Mouse (Mus musculus): ENCODE measurements at regions not wholly inside any gene's neighbourhood (a gene's known extent, or its start where the extent isn't known, plus 50 kb on each side); places are given as distances from the start of the nearest gene placed in this dataset.

- Histone ChIP-seq H3K9me3 (replicated peaks; ENCODE audit: control insufficient read depth, low read length) (no peaks in the 10 kb centered on the region), H3K36me3 (ENCODE audit: control insufficient read depth, insufficient read depth, low read length) (no peaks in the 10 kb centered on the region), H3K4me2 (ENCODE audit: low read depth, low read length) (no peak overlapping the region), H3K4me1 (ENCODE audit: control insufficient read depth, insufficient read depth, low read length) (peaks cover 7% of the 10 kb centered on the region; the same call in 1 of the 2 replicates), H3K27ac (ENCODE audit: low read length) (no peak overlapping the region), H3K9ac (ENCODE audit: low read length) (no peak overlapping the region), H3K27me3 (ENCODE audit: control insufficient read depth, insufficient read depth, low read length) (no peaks in the 10 kb centered on the region), H3K4me3 (replicated peaks; ENCODE audit: low read length) (no peak overlapping the region)
- ATAC-seq (ENCODE audit: insufficient read depth, low FRiP score), result no peak
- WGBS, result 65% methylated on average over 1 of the region's 1 CpGs
Measured at GRCm38 (mm10) chr9:30848249-30848648, 74.0 kb downstream of the Adamts15 start.

GRCm38 (mm10) chr9:30845609-30846290, 76.5 kb downstream of the Adamts15 start:
- no peak overlapping the region for H3K9ac ChIP-seq (ENCODE audit: low read length)
- no peaks in the 10 kb centered on the region for H3K9me3 ChIP-seq (replicated peaks; ENCODE audit: control insufficient read depth, low read length)
- peaks cover 7% of the 10 kb centered on the region; the same call in 1 of the 2 replicates for H3K4me1 ChIP-seq (ENCODE audit: control insufficient read depth, insufficient read depth, low read length)
- ATAC-seq (ENCODE audit: insufficient read depth, low FRiP score), result no peak
- no peak overlapping the region for H3K4me3 ChIP-seq (replicated peaks; ENCODE audit: low read length)
- WGBS, result 63% methylated on average over 10 of the region's 10 CpGs
- H3K4me2 ChIP-seq (ENCODE audit: low read depth, low read length), result no peak overlapping the region
- no peaks in the 10 kb centered on the region for H3K36me3 ChIP-seq (ENCODE audit: control insufficient read depth, insufficient read depth, low read length)
- H3K27ac ChIP-seq (ENCODE audit: low read length), result no peak overlapping the region
- H3K27me3 ChIP-seq (ENCODE audit: control insufficient read depth, insufficient read depth, low read length), result no peaks in the 10 kb centered on the region

GRCm38 (mm10) chr9:30844079-30844563, 78.1 kb downstream of the Adamts15 start:
- no peak overlapping the region for H3K9ac ChIP-seq (ENCODE audit: low read length)
- no peak overlapping the region for H3K4me3 ChIP-seq (replicated peaks; ENCODE audit: low read length)
- H3K36me3 ChIP-seq (ENCODE audit: control insufficient read depth, insufficient read depth, low read length), result no peaks in the 10 kb centered on the region
- H3K4me1 ChIP-seq (ENCODE audit: control insufficient read depth, insufficient read depth, low read length), result peaks cover 7% of the 10 kb centered on the region; the same call in 1 of the 2 replicates
- H3K27me3 ChIP-seq (ENCODE audit: control insufficient read depth, insufficient read depth, low read length), result no peaks in the 10 kb centered on the region
- peak; percentile 37; the same call in 1 of the 2 replicates for ATAC-seq (ENCODE audit: insufficient read depth, low FRiP score)
- 32% methylated on average over 8 of the region's 8 CpGs for WGBS
- no peaks in the 10 kb centered on the region for H3K9me3 ChIP-seq (replicated peaks; ENCODE audit: control insufficient read depth, low read length)
- no peak overlapping the region for H3K4me2 ChIP-seq (ENCODE audit: low read depth, low read length)
- H3K27ac ChIP-seq (ENCODE audit: low read length), result no peak overlapping the region

- Histone ChIP-seq H3K4me3 (replicated peaks; ENCODE audit: low read length) (no peak overlapping the region), H3K9me3 (replicated peaks; ENCODE audit: control insufficient read depth, low read length) (no peaks in the 10 kb centered on the region), H3K4me2 (ENCODE audit: low read depth, low read length) (no peak overlapping the region), H3K4me1 (ENCODE audit: control insufficient read depth, insufficient read depth, low read length) (no peaks in the 10 kb centered on the region; the same call in 1 of the 2 replicates), H3K27me3 (ENCODE audit: control insufficient read depth, insufficient read depth, low read length) (no peaks in the 10 kb centered on the region; the same call in 1 of the 2 replicates), H3K36me3 (ENCODE audit: control insufficient read depth, insufficient read depth, low read length) (no peaks in the 10 kb centered on the region), H3K27ac (ENCODE audit: low read length) (no peak overlapping the region), H3K9ac (ENCODE audit: low read length) (no peak overlapping the region)
- WGBS, result 49% methylated on average over 4 of the region's 4 CpGs
- no peak for ATAC-seq (ENCODE audit: insufficient read depth, low FRiP score)
Measured at GRCm38 (mm10) chr9:30834908-30835307, 87.3 kb downstream of the Adamts15 start.

DNA sequence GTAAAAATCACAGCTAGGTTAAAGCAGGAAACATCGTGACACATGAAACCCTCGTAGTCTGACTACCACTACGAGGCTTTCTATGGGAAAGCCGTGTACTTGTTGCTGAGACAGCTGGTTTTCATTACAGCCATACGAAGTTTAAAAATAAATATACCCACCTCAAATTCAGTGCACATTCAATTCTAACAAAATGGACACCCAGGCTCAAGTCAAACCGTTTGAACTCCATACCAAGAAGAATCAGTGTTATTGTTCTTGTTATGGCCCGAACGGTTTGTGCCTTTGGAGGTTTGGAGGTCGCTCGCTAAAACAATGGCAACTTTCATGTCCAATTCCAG, 87.7 kb downstream of the Adamts15 start:
- WGBS, result 46% methylated on average over 10 of the region's 10 CpGs
- no peaks in the 10 kb centered on the region for H3K36me3 ChIP-seq (ENCODE audit: control insufficient read depth, insufficient read depth, low read length)
- H3K9me3 ChIP-seq (replicated peaks; ENCODE audit: control insufficient read depth, low read length), result no peaks in the 10 kb centered on the region
- H3K27me3 ChIP-seq (ENCODE audit: control insufficient read depth, insufficient read depth, low read length), result no peaks in the 10 kb centered on the region; the same call in 1 of the 2 replicates
- H3K4me1 ChIP-seq (ENCODE audit: control insufficient read depth, insufficient read depth, low read length), result no peaks in the 10 kb centered on the region; the same call in 1 of the 2 replicates
- no peak overlapping the region for H3K4me2 ChIP-seq (ENCODE audit: low read depth, low read length)
- H3K4me3 ChIP-seq (replicated peaks; ENCODE audit: low read length), result no peak overlapping the region
- no peak overlapping the region for H3K9ac ChIP-seq (ENCODE audit: low read length)
- H3K27ac ChIP-seq (ENCODE audit: low read length), result no peak overlapping the region
- no peak for ATAC-seq (ENCODE audit: insufficient read depth, low FRiP score)

DNA sequence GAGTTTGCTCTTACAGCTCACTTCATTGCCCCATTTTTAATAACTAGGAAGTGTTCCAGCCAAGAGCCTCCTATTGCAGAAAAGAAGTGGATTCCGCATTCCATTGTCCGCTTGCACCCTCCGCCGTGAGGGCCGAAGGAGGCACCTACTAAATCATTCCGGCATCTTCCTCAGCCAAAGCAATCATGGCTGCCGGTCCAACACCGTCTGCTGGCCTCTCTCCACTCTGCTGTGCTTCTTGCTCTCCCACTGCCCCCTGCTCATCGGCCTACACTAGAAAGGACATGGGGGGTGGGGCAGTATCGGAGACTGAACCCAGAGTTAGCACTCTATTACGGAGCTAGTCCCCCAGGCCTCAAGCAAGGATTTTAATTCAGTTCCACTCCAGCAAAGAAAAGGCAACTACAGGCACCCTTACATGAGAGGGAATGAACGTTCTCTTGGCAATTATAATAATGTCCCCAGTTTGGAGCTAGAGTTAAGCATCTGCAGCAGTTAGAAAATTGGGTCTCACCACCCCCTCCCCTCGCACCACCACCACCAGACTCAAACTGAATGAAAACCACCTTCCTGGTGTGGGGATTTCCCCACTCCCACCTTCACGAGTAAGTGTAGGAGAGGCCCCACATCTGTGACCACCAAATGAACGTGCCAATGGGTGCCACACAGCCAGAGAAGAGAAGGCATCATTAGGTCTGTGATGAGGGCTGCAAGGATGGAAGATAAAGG, 88.3 kb downstream of the Adamts15 start:
- Histone ChIP-seq H3K27ac (ENCODE audit: low read length) (no peak overlapping the region), H3K4me3 (replicated peaks; ENCODE audit: low read length) (no peak overlapping the region), H3K4me1 (ENCODE audit: control insufficient read depth, insufficient read depth, low read length) (no peaks in the 10 kb centered on the region; the same call in 1 of the 2 replicates), H3K27me3 (ENCODE audit: control insufficient read depth, insufficient read depth, low read length) (no peaks in the 10 kb centered on the region; the same call in 1 of the 2 replicates), H3K36me3 (ENCODE audit: control insufficient read depth, insufficient read depth, low read length) (no peaks in the 10 kb centered on the region), H3K4me2 (ENCODE audit: low read depth, low read length) (no peak overlapping the region), H3K9me3 (replicated peaks; ENCODE audit: control insufficient read depth, low read length) (no peaks in the 10 kb centered on the region), H3K9ac (ENCODE audit: low read length) (no peak overlapping the region)
- 77% methylated on average over 15 of the region's 15 CpGs for WGBS
- ATAC-seq (ENCODE audit: insufficient read depth, low FRiP score), result no peak

GRCm38 (mm10) chr9:30829158-30829870, 92.9 kb downstream of the Adamts15 start:
- Histone ChIP-seq H3K36me3 (ENCODE audit: control insufficient read depth, insufficient read depth, low read length) (no peaks in the 10 kb centered on the region), H3K4me1 (ENCODE audit: control insufficient read depth, insufficient read depth, low read length) (no peaks in the 10 kb centered on the region), H3K27ac (ENCODE audit: low read length) (no peak overlapping the region), H3K9me3 (replicated peaks; ENCODE audit: control insufficient read depth, low read length) (peaks cover 6% of the 10 kb centered on the region; the same call in 1 of the 2 replicates), H3K9ac (ENCODE audit: low read length) (no peak overlapping the region), H3K27me3 (ENCODE audit: control insufficient read depth, insufficient read depth, low read length) (no peaks in the 10 kb centered on the region; the same call in 1 of the 2 replicates), H3K4me3 (replicated peaks; ENCODE audit: low read length) (no peak overlapping the region), H3K4me2 (ENCODE audit: low read depth, low read length) (no peak overlapping the region)
- 65% methylated on average over 3 of the region's 3 CpGs for WGBS
- no peak for ATAC-seq (ENCODE audit: insufficient read depth, low FRiP score)

DNA sequence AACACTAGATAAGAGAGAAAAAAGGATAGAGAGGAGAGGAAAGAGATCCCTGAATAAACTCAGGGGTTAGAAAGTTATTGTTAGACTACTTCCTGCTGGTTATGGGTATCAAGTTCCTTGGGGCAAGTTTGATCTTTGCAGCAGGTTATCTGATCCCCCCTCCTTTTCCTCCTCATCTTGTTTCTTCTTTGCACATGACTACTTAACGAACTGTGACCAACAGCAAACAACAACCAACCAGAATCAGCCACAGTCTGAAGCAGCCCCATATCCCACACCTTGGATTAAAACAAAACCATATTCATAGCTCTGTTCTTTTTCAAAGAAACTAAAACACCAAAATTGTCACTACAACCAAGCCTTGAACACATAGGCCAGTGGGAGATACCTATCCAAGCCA, 94.5 kb downstream of the Adamts15 start:
- Histone ChIP-seq H3K9me3 (replicated peaks; ENCODE audit: control insufficient read depth, low read length) (peaks cover 6% of the 10 kb centered on the region; the same call in 1 of the 2 replicates), H3K4me2 (ENCODE audit: low read depth, low read length) (no peak overlapping the region), H3K27ac (ENCODE audit: low read length) (no peak overlapping the region), H3K4me1 (ENCODE audit: control insufficient read depth, insufficient read depth, low read length) (no peaks in the 10 kb centered on the region), H3K4me3 (replicated peaks; ENCODE audit: low read length) (no peak overlapping the region), H3K36me3 (ENCODE audit: control insufficient read depth, insufficient read depth, low read length) (no peaks in the 10 kb centered on the region), H3K27me3 (ENCODE audit: control insufficient read depth, insufficient read depth, low read length) (no peaks in the 10 kb centered on the region; the same call in 1 of the 2 replicates), H3K9ac (ENCODE audit: low read length) (no peak overlapping the region)
- WGBS, result 66% methylated on average over 1 of the region's 1 CpGs
- no peak for ATAC-seq (ENCODE audit: insufficient read depth, low FRiP score)
